Comparison of ENCODE assay signal across 15 mouse cellular contexts in genomic region chr14:101501452-101501851, GRCm38 (mm10).
A peak's percentile ranks its signal among the peaks of the same experiment; 100 is the strongest.
DNase-seq lines count a peak whose midpoint lies in the region; ATAC-seq lines count a peak whose summit lies in the region.
"Had no signal": no experiment of that assay in that cellular context is flagged by ENCODE, and none has a peak within 500 bp of the region (broad histone marks: within the 10 kb centered on the region; RNA-seq: fewer than 3 reads in every experiment).

No protein-coding gene starts in this region.

- no peaks in the 10 kb centered on the region for H3K36me3 ChIP-seq in neural tube, embryonic 14.5 days (ENCODE audit: control insufficient read depth, insufficient read depth, low read length)
- no peaks in the 10 kb centered on the region for H3K36me3 ChIP-seq in neural tube, embryonic 15.5 days
- H3K36me3 ChIP-seq in forebrain, embryonic 12.5 days (replicated peaks) = no peaks in the 10 kb centered on the region
- H3K36me3 ChIP-seq in forebrain, embryonic 16.5 days (ENCODE audit: control insufficient read depth, insufficient read depth) = no peaks in the 10 kb centered on the region
- no peaks in the 10 kb centered on the region for H3K36me3 ChIP-seq in liver, embryonic 11.5 days (ENCODE audit: control insufficient read depth, insufficient read depth, low read length)
- H3K36me3 ChIP-seq: embryonic facial prominence, embryonic 12.5 days; hindbrain, embryonic 15.5 days had no signal

- H3K27me3 ChIP-seq in neural tube, embryonic 14.5 days (ENCODE audit: control insufficient read depth, insufficient read depth, low read length) = no peaks in the 10 kb centered on the region
- no peaks in the 10 kb centered on the region for H3K27me3 ChIP-seq in neural tube, embryonic 15.5 days (replicated peaks)
- no peaks in the 10 kb centered on the region for H3K27me3 ChIP-seq in forebrain, embryonic 12.5 days
- H3K27me3 ChIP-seq in forebrain, embryonic 16.5 days (replicated peaks; ENCODE audit: control insufficient read depth, insufficient read depth, low read length) = no peaks in the 10 kb centered on the region
- no peaks in the 10 kb centered on the region for H3K27me3 ChIP-seq in liver, embryonic 11.5 days (replicated peaks; ENCODE audit: control insufficient read depth, insufficient read depth, low read length)
- H3K27me3 ChIP-seq: embryonic facial prominence, embryonic 12.5 days; heart, embryonic 13.5 days; hindbrain, embryonic 15.5 days had no signal

- DNase-seq in liver, embryonic 11.5 days (ENCODE audit: low spot score) = no peak
- no peak for DNase-seq in adrenal gland, adult 8-10 months
- DNase-seq: adrenal gland, postnatal 10 days; gastrocnemius, postnatal 36 days; heart, adult 11 months; heart, postnatal 10 days; kidney, adult 18-20 months had no signal

- H3K4me1 ChIP-seq in neural tube, embryonic 14.5 days (ENCODE audit: control insufficient read depth, insufficient read depth, low read length) = 0 out of 2 replicates have a peak, but pooled peaks cover 4% of the 10 kb centered on the region
- 0 out of 2 replicates have a peak, but pooled peaks cover 3% of the 10 kb centered on the region for H3K4me1 ChIP-seq in neural tube, embryonic 15.5 days
- peaks cover 5% of the 10 kb centered on the region; the same call in 1 of the 2 replicates for H3K4me1 ChIP-seq in forebrain, embryonic 12.5 days
- peaks cover 6% of the 10 kb centered on the region for H3K4me1 ChIP-seq in forebrain, embryonic 16.5 days (replicated peaks; ENCODE audit: control insufficient read depth, insufficient read depth, low read length)
- no peaks in the 10 kb centered on the region for H3K4me1 ChIP-seq in liver, embryonic 11.5 days (replicated peaks; ENCODE audit: control insufficient read depth, insufficient read depth, low read length)
- H3K4me1 ChIP-seq: embryonic facial prominence, embryonic 12.5 days; hindbrain, embryonic 15.5 days had no signal

- no peak overlapping the region for H3K4me3 ChIP-seq in neural tube, embryonic 14.5 days (ENCODE audit: low read depth, low read length)
- H3K4me3 ChIP-seq in neural tube, embryonic 15.5 days (replicated peaks) = no peak overlapping the region
- H3K4me3 ChIP-seq in forebrain, embryonic 12.5 days (replicated peaks) = no peak overlapping the region
- no peak overlapping the region for H3K4me3 ChIP-seq in forebrain, embryonic 16.5 days (replicated peaks; ENCODE audit: low read length)
- H3K4me3 ChIP-seq in liver, embryonic 11.5 days (ENCODE audit: low read depth, low read length) = no peak overlapping the region
- H3K4me3 ChIP-seq: embryonic facial prominence, embryonic 12.5 days; heart, embryonic 13.5 days; hindbrain, embryonic 15.5 days had no signal

- WGBS in neural tube, embryonic 14.5 days = 57% methylated on average over 11 of the region's 11 CpGs
- WGBS in neural tube, embryonic 15.5 days = 55% methylated on average over 11 of the region's 11 CpGs
- 44% methylated on average over 11 of the region's 11 CpGs for WGBS in forebrain, embryonic 12.5 days
- 30% methylated on average over 11 of the region's 11 CpGs for WGBS in forebrain, embryonic 16.5 days
- WGBS in liver, embryonic 11.5 days = 87% methylated on average over 11 of the region's 11 CpGs

- H3K9ac ChIP-seq in neural tube, embryonic 14.5 days (replicated peaks; ENCODE audit: low read depth, low read length) = no peak overlapping the region
- H3K9ac ChIP-seq in neural tube, embryonic 15.5 days (replicated peaks) = no peak overlapping the region
- no peak overlapping the region for H3K9ac ChIP-seq in forebrain, embryonic 12.5 days
- no peak overlapping the region for H3K9ac ChIP-seq in forebrain, embryonic 16.5 days (replicated peaks; ENCODE audit: low read depth, low read length)
- no peak overlapping the region for H3K9ac ChIP-seq in liver, embryonic 11.5 days (ENCODE audit: low read depth, low read length)
- H3K9ac ChIP-seq: embryonic facial prominence, embryonic 12.5 days; heart, embryonic 13.5 days; hindbrain, embryonic 15.5 days had no signal

- no peak overlapping the region for H3K4me2 ChIP-seq in neural tube, embryonic 14.5 days (ENCODE audit: low read depth, low read length)
- no peak overlapping the region for H3K4me2 ChIP-seq in neural tube, embryonic 15.5 days
- 0 out of 2 replicates have a peak overlapping the region, but pooled peaks have one; percentile 15 for H3K4me2 ChIP-seq in forebrain, embryonic 12.5 days
- H3K4me2 ChIP-seq in forebrain, embryonic 16.5 days (ENCODE audit: low read length) = peak overlapping the region; percentile 31; the same call in 1 of the 2 replicates
- H3K4me2 ChIP-seq in liver, embryonic 11.5 days = no peak overlapping the region
- H3K4me2 ChIP-seq: embryonic facial prominence, embryonic 12.5 days; heart, embryonic 13.5 days; hindbrain, embryonic 15.5 days had no signal

- peak; percentile 51; the same call in 1 of the 2 replicates for ATAC-seq in neural tube, embryonic 14.5 days (ENCODE audit: low read depth)
- no peak for ATAC-seq in neural tube, embryonic 15.5 days (ENCODE audit: low FRiP score)
- peak; percentile 75; the same call in 1 of the 2 replicates for ATAC-seq in forebrain, embryonic 12.5 days (ENCODE audit: low FRiP score)
- no peak for ATAC-seq in forebrain, embryonic 16.5 days
- no peak for ATAC-seq in liver, embryonic 11.5 days (replicated peaks; ENCODE audit: low FRiP score)
- ATAC-seq: inflammation-experienced regulatory T-cells, adult 6 months had no signal

- H3K9me3 ChIP-seq in neural tube, embryonic 14.5 days (ENCODE audit: control insufficient read depth, low read length) = no peaks in the 10 kb centered on the region
- H3K9me3 ChIP-seq in neural tube, embryonic 15.5 days (replicated peaks) = no peaks in the 10 kb centered on the region
- H3K9me3 ChIP-seq in forebrain, embryonic 12.5 days = no peaks in the 10 kb centered on the region
- no peaks in the 10 kb centered on the region for H3K9me3 ChIP-seq in forebrain, embryonic 16.5 days (ENCODE audit: control insufficient read depth, low read length)
- H3K9me3 ChIP-seq in liver, embryonic 11.5 days (ENCODE audit: control insufficient read depth, low read length) = no peaks in the 10 kb centered on the region
- H3K9me3 ChIP-seq: embryonic facial prominence, embryonic 12.5 days; heart, embryonic 13.5 days; hindbrain, embryonic 15.5 days had no signal

- H3K27ac ChIP-seq in neural tube, embryonic 14.5 days (ENCODE audit: low read depth, low read length) = no peak overlapping the region
- H3K27ac ChIP-seq in neural tube, embryonic 15.5 days (replicated peaks) = no peak overlapping the region
- H3K27ac ChIP-seq in forebrain, embryonic 12.5 days = 0 out of 2 replicates have a peak overlapping the region, but pooled peaks have one; percentile 36
- H3K27ac ChIP-seq in forebrain, embryonic 16.5 days (ENCODE audit: low read length) = no peak overlapping the region
- no peak overlapping the region for H3K27ac ChIP-seq in liver, embryonic 11.5 days (ENCODE audit: low read depth, low read length)
- H3K27ac ChIP-seq: embryonic facial prominence, embryonic 12.5 days; hindbrain, embryonic 15.5 days had no signal

Comparison
In these comparisons a context has a peak if more than half of its experiments do, and no peak if none do; other contexts are left out.
1. ATAC-seq: peak in neural tube, embryonic 14.5 days (single experiment) and forebrain, embryonic 12.5 days (single experiment); none in neural tube, embryonic 15.5 days (single experiment), forebrain, embryonic 16.5 days (single experiment) and liver, embryonic 11.5 days (single experiment).
2. H3K4me2 ChIP-seq: peak in forebrain, embryonic 12.5 days (single experiment) and forebrain, embryonic 16.5 days (single experiment); none in neural tube, embryonic 14.5 days (single experiment), neural tube, embryonic 15.5 days (single experiment) and liver, embryonic 11.5 days (single experiment).